Mouse (Mus musculus) lung, postnatal 0 days (tissue): ENCODE data around the gene Cntnap2.

Experiments used
- CTCF ChIP-seq: IDR thresholded peaks from 2 replicates; pipeline ENCODE4 v1.5.1; 2016; ENCODE audit warnings: antibody characterized with exemption, mild to moderate bottlenecking
- EP300 ChIP-seq: IDR thresholded peaks from 2 replicates; pipeline ENCODE4 v1.6.1; 2016; ENCODE audit warnings: antibody characterized with exemption, mild to moderate bottlenecking, control low read depth

- TF ChIP-seq EP300 = no peak
- TF ChIP-seq CTCF = no peak
These were observed 2138.4 kb downstream of the Cntnap2 start for GRCm38 (mm10) chr6:47197570-47197969.
